Mouse (Mus musculus) heart, postnatal 36 days (tissue): ENCODE data around the gene Lrrc4b. TPM values are rescaled to one million over a fixed set of nuclear protein-coding genes. Genes with fewer than 3 reads are reported as not detected.

ENCODE experiments used
- DNase-seq, 2 experiments: peaks; one replicate each; pipeline ENCODE4 v3.0.0; 2021 to 2022
- intact Hi-C: fragments of 180-260 bp; cut with DNase I; formaldehyde crosslinking; loops from one replicate; pipeline ENCODE4 v1.15.1; 2025
- total RNA-seq, 2 experiments: library from RNA; stranded (reverse); gene quantifications; 2 replicates each; pipeline ENCODE4 v1.2.3; 2021

Gene Lrrc4b
- total RNA-seq, 2 experiments from 2014 or later: 20.5 to 21.6 TPM

GRCm38 (mm10) chr7:44435796-44436195 is 7.0 kb downstream of the Lrrc4b start:
- DNase-seq: no peak
- intact Hi-C loops: no loop called here

- intact Hi-C loops: no loop called here
- DNase-seq: no peak
These were observed 7.4 kb downstream of the Lrrc4b start for GRCm38 (mm10) chr7:44436267-44436666.

- intact Hi-C loops: no loop called here
- no peak for DNase-seq
These were observed 8.4 kb downstream of the Lrrc4b start for GRCm38 (mm10) chr7:44437188-44437587.

- intact Hi-C loops: no loop called here
These were observed 9.1 kb downstream of the Lrrc4b start for GRCm38 (mm10) chr7:44437933-44438332.

DNA sequence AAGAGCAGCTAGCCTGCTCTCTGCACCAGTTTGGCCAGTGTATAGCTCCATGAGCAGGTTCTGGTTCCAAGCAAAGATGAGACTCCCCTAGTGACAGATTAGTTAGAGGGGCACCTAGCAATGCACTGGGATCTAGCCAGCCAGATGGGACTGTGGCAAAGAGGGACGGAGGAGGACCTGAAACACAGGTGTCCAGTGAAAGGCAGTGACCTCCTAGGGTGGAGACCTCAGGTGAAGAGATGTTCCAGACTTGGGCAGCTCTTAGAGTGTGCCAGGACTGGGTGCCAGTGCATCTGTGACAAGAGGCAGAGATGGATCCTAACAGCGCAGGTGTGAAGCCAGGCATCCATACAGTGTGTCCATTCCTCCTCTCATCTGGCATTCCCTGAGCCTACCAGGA is 10.9 kb downstream of the Lrrc4b start:
- intact Hi-C loops: no loop called here

More at GRCm38 (mm10) chr7:44437933-44438332, 9.1 kb downstream of the Lrrc4b start:
- no peak for DNase-seq

DNA sequence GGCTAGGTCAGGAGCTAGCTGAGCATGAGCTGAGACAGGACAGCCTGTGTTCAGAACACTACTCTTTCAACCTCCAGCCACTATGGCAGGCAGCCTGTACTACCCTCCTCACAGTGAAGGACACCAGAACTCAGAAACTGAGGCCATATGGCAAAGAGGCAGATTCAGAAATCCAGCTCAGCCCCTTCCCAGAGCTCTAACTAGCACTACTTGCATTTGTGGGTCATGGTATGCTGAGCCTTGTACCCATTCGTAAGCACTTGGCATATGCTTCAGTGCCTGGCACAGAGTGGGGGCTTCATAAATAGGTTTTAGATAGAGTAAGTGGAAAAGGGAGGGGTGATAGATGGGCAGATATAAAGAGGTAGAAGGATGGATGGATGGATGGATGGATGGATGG is 11.7 kb downstream of the Lrrc4b start:
- intact Hi-C loops: no loop called here
- DNase-seq: no peak

More for the DNA sequence above, 10.9 kb downstream of the Lrrc4b start:
- no peak for DNase-seq

DNA sequence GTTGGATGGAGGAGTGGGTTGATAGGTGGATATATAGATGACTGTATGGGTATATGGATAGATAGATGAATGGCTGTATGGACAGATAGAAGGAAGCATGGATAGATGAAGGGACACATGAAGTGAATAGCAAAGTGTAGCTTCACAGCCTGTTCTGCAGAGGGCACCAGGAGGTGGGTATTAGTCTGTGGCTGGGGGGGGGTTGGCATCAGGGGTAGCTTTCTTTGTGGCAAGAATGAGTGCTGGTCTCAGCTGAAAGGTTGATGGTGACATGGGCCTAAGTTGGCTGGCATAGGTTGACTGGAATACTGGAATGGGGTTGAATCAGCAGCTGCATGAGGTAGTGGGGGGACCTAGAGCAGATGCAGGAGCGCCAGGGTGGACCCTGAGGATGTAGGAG is 12.4 kb downstream of the Lrrc4b start:
- no peak for DNase-seq
- intact Hi-C loops: no loop called here

- intact Hi-C loops: no loop called here
- no peak for DNase-seq
These were observed 12.9 kb downstream of the Lrrc4b start for GRCm38 (mm10) chr7:44441648-44442109.

DNA sequence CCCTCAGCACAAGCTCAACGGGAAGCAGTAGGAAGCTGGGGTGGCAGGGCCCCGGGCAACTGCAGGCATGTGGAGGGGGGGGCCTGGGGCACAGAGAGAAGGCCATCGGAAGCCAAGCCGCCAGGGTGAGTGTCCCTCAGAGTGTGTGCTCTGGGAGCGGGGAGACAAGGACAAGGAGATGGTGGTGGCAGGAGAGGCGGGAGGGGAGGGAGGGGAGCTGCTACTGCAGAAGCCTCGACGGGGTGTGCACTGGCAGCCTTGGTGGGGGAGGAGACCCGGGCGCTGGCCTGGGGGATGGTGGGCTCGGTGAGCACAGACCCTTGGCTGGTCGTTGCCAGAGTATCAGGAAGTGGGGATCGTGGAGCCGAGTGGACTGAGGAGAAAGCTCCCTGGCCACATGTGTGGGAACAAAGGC is 13.6 kb downstream of the Lrrc4b start:
- intact Hi-C loops: no loop called here
- no peak for DNase-seq

DNA sequence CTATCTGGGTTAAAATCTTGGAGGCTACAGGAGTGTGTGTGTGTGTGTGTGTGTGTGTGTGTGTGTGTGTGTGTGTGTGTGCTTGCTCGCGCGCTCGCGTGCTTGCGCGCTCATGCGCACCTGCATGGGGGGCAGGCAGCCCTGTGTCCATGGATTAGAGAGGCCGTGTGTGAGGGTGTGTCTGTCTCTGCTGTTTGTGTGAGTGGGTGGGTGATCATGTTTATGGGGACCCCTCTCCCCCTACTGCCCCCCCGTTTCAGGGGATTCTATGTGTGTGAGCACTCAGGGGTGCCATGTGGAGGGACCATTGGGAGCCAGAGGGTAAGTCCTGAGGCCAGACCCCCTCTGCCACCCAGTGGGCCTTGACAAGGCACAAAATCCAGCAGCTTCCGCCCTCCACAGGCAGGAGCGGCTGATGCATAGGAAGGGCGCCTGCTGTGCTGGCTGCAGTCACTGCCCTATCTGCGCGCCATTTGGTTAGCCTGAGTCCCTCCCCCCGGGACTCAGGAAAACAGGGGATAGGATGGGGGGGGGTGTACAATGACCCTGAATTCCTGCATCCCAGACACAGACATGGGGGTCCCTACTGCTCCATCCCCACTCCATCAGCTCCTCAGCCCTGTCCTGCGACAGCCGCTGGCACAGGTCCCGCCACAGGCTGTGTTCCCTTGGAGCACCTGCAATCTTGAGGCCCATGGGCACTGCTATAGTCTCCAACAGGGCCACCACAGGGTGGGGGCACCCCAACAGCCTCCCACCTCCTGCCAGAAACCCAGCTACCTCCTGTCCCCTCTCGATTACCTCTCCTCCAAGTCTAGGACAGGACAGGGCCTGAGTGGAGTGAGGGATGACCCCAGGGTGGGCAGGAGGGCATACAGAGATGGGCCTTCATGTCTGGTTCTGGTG is 14.7 kb downstream of the Lrrc4b start:
- no peak for DNase-seq
- intact Hi-C loops: no loop called here

- intact Hi-C loops: no loop called here
- no peak for DNase-seq
These were observed 16.2 kb downstream of the Lrrc4b start for GRCm38 (mm10) chr7:44444886-44445527.

DNA sequence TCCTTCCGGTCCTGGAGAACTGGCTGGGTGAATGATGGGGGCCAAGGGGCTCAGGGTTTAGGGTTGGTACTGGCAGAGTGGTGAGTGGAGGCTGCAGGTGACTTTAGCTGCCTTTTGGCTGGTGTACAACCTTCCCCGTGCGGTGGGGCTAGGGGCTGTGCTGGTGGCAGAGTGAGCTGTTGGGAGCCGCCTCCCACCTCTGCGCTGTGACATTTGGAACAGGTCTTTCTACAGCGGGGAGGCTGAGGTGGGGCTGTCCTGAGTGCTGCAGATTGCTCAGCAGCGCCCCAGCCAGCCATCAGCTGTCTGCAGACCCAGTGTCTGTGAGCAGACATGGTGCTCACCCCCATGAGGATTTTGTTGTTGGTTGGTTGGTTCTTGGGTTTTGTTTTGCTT is 16.7 kb downstream of the Lrrc4b start:
- no peak for DNase-seq
- intact Hi-C loops: no loop called here

GRCm38 (mm10) chr7:44446070-44446855 is 17.4 kb downstream of the Lrrc4b start:
- no peak for DNase-seq
- intact Hi-C loops: loop anchor here (2.0 kb wide), 1 partner anchor 39 kb away; no protein-coding TSS in a partner anchor

- intact Hi-C loops: no loop called here
- DNase-seq: no peak
These were observed 24.4 kb downstream of the Lrrc4b start for GRCm38 (mm10) chr7:44453256-44453655.

GRCm38 (mm10) chr7:44456302-44456701 is 27.5 kb downstream of the Lrrc4b start:
- DNase-seq: no peak
- intact Hi-C loops: no loop called here

- intact Hi-C loops: loop anchor here (10.0 kb wide), 1 partner anchor 1145 kb away; the partner anchor contains the start of gene Zfp715
These were observed 31.2 kb downstream of the Lrrc4b start for GRCm38 (mm10) chr7:44460067-44460466.

GRCm38 (mm10) chr7:44460767-44461502 is 32.1 kb downstream of the Lrrc4b start:
- DNase-seq: no peak
- intact Hi-C loops: loop anchor here (10.0 kb wide), 1 partner anchor 1146 kb away; the partner anchor contains the start of gene Zfp715

More at GRCm38 (mm10) chr7:44460067-44460466, 31.2 kb downstream of the Lrrc4b start:
- DNase-seq: no peak

- intact Hi-C loops: loop anchor here (10.0 kb wide), 1 partner anchor 1147 kb away; the partner anchor contains the start of gene Zfp715
- no peak for DNase-seq
These were observed 32.8 kb downstream of the Lrrc4b start for GRCm38 (mm10) chr7:44461503-44462217.
